Mouse (Mus musculus) liver, embryonic 16.5 days (tissue): Measurements from ENCODE around the gene Gtsf2. TPM values are rescaled to one million over a fixed set of nuclear protein-coding genes. Genes with fewer than 3 reads are reported as not detected.

Experiments
- ATAC-seq: fragments of 200-750 bp; cut with Nextera tagmentation; 2 replicates; pipeline ENCODE4 v1.8.0; 2017; ENCODE audit warnings: low read depth, mild to moderate bottlenecking, moderate number of reproducible peaks, moderate library complexity
- H3K27ac ChIP-seq: fragments of 300-500 bp; sonication (generic); 2 replicates; pipeline ENCODE4 v1.5.1; 2014; ENCODE audit warnings: mild to moderate bottlenecking, low read length
- H3K27me3 ChIP-seq: fragments of 300-500 bp; sonication (generic); 2 replicates; pipeline ENCODE4 v1.6.1; 2014; ENCODE audit warnings: low read depth, low read length, mixed read lengths; ENCODE audit not compliant: control insufficient read depth, insufficient read depth
- H3K36me3 ChIP-seq: fragments of 300-500 bp; sonication (generic); 2 replicates; pipeline ENCODE4 v1.6.1; 2014; ENCODE audit warnings: mild to moderate bottlenecking; ENCODE audit not compliant: control insufficient read depth, insufficient read depth
- H3K4me1 ChIP-seq: fragments of 300-500 bp; sonication (generic); 2 replicates; pipeline ENCODE4 v1.6.1; 2014; ENCODE audit warnings: low read depth, low read length, mixed read lengths; ENCODE audit not compliant: control insufficient read depth
- H3K4me2 ChIP-seq: fragments of 300-500 bp; sonication (generic); 2 replicates; pipeline ENCODE4 v1.6.1; 2014; ENCODE audit warnings: low read depth, low read length, mixed read lengths
- H3K4me3 ChIP-seq: fragments of 300-500 bp; sonication (generic); 2 replicates; pipeline ENCODE4 v1.5.1; 2014; ENCODE audit warnings: low read depth, mild to moderate bottlenecking, low read length
- H3K9ac ChIP-seq: fragments of 300-500 bp; sonication (generic); 2 replicates; pipeline ENCODE4 v1.6.1; 2014; ENCODE audit warnings: low read depth, low read length
- H3K9me3 ChIP-seq: fragments of 300-500 bp; sonication (generic); replicated peaks from 2 replicates; pipeline ENCODE4 v1.6.1; 2016; ENCODE audit warnings: low read length; ENCODE audit not compliant: control insufficient read depth
- WGBS: fragments of 180-500 bp; shearing (Covaris S2); extraction: QIAGEN DNeasy Blood & Tissue Kit; methylation state at CpG from one replicate; pipeline ENCODE4 v1.1.7; 2014; ENCODE audit not compliant: insufficient replicate concordance; 5-methylcytosine and 5-hydroxymethylcytosine counted together
- polyA plus RNA-seq: library from polyadenylated mRNA; unstranded; fragments of >200 nt; fragmentation: Nextera tagmentation; extraction: Ambion mirVana; gene quantifications from 2 replicates; pipeline ENCODE4 v1.2.1, GENCODE M21; 2015

Gene Gtsf2
- polyA plus RNA-seq: not detected in 2 replicates

DNA sequence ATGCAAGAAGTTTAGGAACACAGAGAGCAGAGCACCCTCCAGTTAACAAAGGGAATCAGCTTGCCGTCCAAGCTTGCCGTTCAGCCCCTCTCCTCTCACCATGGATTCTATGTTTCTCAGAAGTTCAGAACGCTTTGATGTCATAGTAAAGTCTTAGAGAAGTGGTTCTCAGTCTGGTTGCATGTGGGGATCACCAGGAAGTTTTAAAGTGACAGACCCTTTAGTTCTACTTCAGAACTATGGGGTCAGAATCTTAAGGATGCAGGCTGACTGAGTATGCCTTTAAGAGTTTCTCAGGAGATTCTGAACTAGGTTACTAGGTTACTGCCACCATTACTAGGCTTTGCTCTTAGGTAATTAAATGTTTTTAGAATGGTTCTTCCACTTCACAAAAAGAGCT is at the start of gene Gtsf2:
Gene Gtsf2, minus strand, starts transcription at position 101 of the 400 bp plus-strand sequence.
- H3K27me3 ChIP-seq: no peaks in the 10 kb centered on the region
- H3K9ac ChIP-seq: no peak within 1 kb of the TSS
- H3K9me3 ChIP-seq: no peaks in the 10 kb centered on the region
- H3K36me3 ChIP-seq: no peaks in the 10 kb centered on the region
- no peak within 1 kb of the TSS for H3K4me2 ChIP-seq
- no peak within 1 kb of the TSS for H3K4me3 ChIP-seq
- 40% methylated on average over 3 of the region's 3 CpGs for WGBS
- no peaks in the 10 kb centered on the region for H3K4me1 ChIP-seq
- no peak within 1 kb of the TSS for H3K27ac ChIP-seq
- no peak for ATAC-seq

DNA sequence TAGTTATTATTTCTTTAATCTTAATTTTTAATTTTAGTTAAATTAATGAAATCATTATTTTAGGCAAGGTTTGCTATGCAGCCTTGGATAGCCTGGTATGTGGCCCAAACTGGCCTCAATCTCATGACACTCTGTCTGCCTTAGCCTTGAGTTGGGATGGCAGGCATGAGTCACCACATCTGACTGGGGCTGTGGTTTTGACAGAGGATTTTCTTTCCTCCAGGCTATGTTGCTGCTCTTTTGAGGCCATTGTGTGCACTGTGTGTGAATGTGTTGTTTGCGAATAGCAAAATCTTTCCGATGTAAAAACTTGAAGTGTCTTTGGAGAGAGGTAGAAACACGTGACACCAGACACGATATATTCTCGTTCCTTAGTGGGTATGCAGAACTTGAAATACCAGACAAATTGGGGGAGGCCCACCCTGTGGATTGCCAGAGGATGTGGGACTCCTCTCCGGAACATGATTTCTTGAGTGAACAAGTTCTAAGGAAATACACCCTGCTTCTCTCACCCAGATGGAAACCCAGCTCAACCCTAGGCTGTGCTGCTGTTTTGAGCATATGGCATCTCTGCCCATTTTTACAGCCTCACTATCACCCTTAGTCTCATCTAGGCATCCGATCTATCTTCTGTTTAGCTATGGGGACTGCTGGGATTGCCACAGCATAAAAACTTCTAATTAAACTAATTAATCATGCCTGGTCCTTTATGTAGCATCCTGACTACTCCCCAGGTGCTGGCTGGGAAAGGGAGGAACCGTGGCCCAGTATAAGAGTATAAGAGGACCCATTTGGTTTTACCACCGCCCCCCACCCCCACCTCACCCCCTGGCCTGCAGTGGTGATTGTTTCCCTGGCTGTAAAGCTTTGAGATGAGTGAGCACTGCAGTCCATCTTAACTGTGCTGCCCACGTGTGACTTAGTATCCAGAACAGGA is 48.2 kb upstream of the Gtsf2 start:
- Histone ChIP-seq H3K4me3 (no peak overlapping the region), H3K27me3 (no peaks in the 10 kb centered on the region), H3K27ac (no peak overlapping the region), H3K4me1 (no peaks in the 10 kb centered on the region), H3K36me3 (no peaks in the 10 kb centered on the region), H3K9ac (no peak overlapping the region), H3K4me2 (no peak overlapping the region), H3K9me3 (no peaks in the 10 kb centered on the region)
- no peak for ATAC-seq
- WGBS: 66% methylated on average over 10 of the region's 10 CpGs

DNA sequence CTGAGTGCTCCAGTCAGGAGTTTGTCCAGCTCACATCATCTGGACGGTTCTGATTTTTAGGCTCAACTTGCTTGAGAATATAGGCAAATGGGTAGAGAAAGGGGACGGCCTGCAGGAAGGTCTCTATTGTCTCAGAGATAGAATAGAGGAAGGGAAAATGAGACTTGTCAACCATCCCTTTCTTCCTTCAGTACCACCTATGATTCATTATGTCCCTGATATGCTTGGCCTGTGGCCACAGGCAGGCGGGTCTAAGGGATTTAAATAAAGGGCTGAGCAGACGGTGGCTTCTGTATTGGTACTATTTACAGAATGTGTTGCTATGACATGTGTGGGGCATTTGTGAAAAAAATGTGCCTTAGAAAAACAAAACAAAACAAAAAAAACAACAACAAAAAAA is 40.1 kb upstream of the Gtsf2 start:
- H3K27ac ChIP-seq: no peak overlapping the region
- no peaks in the 10 kb centered on the region for H3K4me1 ChIP-seq
- no peaks in the 10 kb centered on the region for H3K9me3 ChIP-seq
- H3K4me3 ChIP-seq: no peak overlapping the region
- 63% methylated on average over 4 of the region's 4 CpGs for WGBS
- no peak overlapping the region for H3K4me2 ChIP-seq
- no peaks in the 10 kb centered on the region for H3K27me3 ChIP-seq
- no peak overlapping the region for H3K9ac ChIP-seq
- no peak for ATAC-seq
- no peaks in the 10 kb centered on the region for H3K36me3 ChIP-seq

DNA sequence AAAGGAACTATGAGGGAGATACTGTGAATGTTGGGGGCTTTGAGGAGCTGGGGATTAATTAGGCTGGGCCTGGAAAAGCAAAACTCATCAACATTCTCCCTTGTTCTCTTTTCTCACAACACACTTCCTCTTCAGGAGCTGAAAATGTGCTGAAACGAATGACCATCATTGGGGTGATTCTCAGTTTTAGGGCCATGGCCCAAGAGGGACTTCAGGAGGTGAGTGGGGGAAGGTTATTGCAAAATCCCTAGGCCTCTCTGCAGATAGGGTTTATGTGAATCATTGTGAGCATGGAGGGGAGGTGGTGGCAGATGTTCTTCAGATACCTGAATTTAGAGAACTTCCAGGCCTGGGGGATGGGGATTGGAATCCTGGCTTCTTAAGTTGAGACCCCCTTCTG is 38.4 kb upstream of the Gtsf2 start:
- no peak overlapping the region for H3K27ac ChIP-seq
- H3K4me1 ChIP-seq: no peaks in the 10 kb centered on the region
- H3K36me3 ChIP-seq: no peaks in the 10 kb centered on the region
- no peaks in the 10 kb centered on the region for H3K9me3 ChIP-seq
- no peak overlapping the region for H3K4me3 ChIP-seq
- no peak overlapping the region for H3K9ac ChIP-seq
- H3K27me3 ChIP-seq: no peaks in the 10 kb centered on the region
- H3K4me2 ChIP-seq: no peak overlapping the region
- no peak for ATAC-seq
- WGBS: 27% methylated on average over 1 of the region's 1 CpGs

DNA sequence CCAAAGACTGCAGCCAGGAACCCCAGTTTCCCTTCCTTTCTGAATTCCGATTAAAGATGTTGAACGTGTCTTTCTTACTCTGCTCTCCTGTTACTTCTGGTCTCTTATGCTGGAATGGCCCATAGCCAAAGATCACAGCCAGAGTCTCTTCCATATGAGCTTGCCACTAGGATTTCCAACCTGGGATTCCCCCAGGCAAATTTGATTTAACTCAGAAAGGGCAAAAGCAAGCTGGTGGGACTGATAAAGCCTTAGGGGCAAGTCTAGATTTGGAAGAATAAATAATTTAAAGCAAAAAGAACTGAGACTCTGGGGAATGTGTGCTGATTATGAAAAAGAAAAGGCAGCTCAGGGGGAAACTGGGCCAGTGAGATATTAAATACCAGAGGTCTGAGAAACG is 36.8 kb upstream of the Gtsf2 start:
- WGBS: 45% methylated on average over 3 of the region's 3 CpGs
- H3K36me3 ChIP-seq: no peaks in the 10 kb centered on the region
- no peak overlapping the region for H3K9ac ChIP-seq
- no peak overlapping the region for H3K27ac ChIP-seq
- no peaks in the 10 kb centered on the region for H3K27me3 ChIP-seq
- ATAC-seq: no peak
- no peaks in the 10 kb centered on the region for H3K4me1 ChIP-seq
- H3K4me2 ChIP-seq: no peak overlapping the region
- no peaks in the 10 kb centered on the region for H3K9me3 ChIP-seq
- no peak overlapping the region for H3K4me3 ChIP-seq

DNA sequence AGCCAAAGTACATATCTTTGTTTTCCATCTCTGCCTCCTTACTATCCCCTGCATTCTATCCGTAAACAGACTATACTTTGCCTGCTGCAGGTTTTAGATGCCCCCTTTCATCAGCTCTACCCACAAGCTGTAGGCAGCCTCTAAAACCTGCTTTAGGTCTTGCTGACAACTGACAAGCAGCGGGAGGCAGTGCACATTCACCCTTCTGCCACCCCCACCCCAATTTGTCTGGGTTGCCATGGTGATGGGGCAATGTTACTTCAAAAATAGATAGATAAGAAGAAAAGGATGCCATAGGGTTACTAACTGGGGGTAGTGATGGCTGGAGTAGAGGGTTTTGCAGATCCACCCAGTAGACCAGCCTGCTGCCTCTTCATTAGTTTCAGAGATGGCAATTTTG is 36.2 kb upstream of the Gtsf2 start:
- no peaks in the 10 kb centered on the region for H3K27me3 ChIP-seq
- WGBS: 58% methylated on average over 2 of the region's 2 CpGs
- H3K4me2 ChIP-seq: no peak overlapping the region
- no peak overlapping the region for H3K27ac ChIP-seq
- no peaks in the 10 kb centered on the region for H3K9me3 ChIP-seq
- no peak overlapping the region for H3K4me3 ChIP-seq
- no peaks in the 10 kb centered on the region for H3K36me3 ChIP-seq
- H3K4me1 ChIP-seq: no peaks in the 10 kb centered on the region
- H3K9ac ChIP-seq: no peak overlapping the region
- ATAC-seq: no peak

DNA sequence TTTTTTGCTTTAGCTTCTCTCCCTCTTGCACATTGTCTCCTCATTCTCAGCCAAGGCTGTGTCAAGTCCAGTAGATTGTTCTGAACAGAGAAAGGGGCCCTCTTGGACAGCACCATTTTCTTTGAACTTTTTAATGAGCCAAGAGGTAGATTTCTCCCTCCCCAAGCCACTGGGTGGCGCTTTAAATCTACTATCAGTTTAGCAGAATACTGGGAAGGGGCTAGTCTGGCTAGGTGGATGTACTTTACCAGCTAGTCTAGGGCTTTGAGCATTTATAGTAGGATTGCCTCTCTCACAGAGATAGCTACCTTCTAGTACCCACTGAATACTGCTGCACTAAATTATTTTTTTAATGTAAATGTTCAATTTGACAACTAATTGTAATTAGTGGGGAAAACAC is 34.2 kb upstream of the Gtsf2 start:
- ATAC-seq: no peak
- H3K4me1 ChIP-seq: no peaks in the 10 kb centered on the region
- no peaks in the 10 kb centered on the region for H3K36me3 ChIP-seq
- no peaks in the 10 kb centered on the region for H3K9me3 ChIP-seq
- no peak overlapping the region for H3K4me2 ChIP-seq
- no peak overlapping the region for H3K4me3 ChIP-seq
- H3K27me3 ChIP-seq: no peaks in the 10 kb centered on the region
- H3K9ac ChIP-seq: no peak overlapping the region
- 13% methylated on average over 1 of the region's 1 CpGs for WGBS
- H3K27ac ChIP-seq: no peak overlapping the region

DNA sequence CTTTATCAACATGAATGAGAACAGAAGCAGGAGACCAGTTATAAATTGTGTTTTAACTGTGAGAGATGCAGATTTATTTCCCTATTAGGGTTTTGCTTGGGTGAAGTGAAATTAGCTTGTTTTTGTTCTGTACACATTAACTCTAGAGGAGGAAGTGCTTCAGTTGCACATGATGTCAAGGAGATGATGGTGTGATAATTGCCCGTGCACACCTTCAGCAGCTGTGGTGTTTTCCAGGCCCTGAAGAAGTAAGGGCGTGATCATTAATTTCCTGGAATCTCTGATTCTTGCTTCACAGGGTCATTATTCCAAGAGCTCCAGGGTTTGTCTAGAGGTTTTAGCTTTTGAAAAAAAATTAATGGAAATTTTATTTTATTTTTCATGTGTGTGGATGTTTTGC is 31.9 kb upstream of the Gtsf2 start:
- H3K4me2 ChIP-seq: no peak overlapping the region
- H3K27ac ChIP-seq: no peak overlapping the region
- H3K27me3 ChIP-seq: no peaks in the 10 kb centered on the region
- no peaks in the 10 kb centered on the region for H3K9me3 ChIP-seq
- no peak for ATAC-seq
- H3K36me3 ChIP-seq: no peaks in the 10 kb centered on the region
- no peak overlapping the region for H3K9ac ChIP-seq
- H3K4me3 ChIP-seq: no peak overlapping the region
- H3K4me1 ChIP-seq: no peaks in the 10 kb centered on the region
- WGBS: 60% methylated on average over 2 of the region's 2 CpGs

DNA sequence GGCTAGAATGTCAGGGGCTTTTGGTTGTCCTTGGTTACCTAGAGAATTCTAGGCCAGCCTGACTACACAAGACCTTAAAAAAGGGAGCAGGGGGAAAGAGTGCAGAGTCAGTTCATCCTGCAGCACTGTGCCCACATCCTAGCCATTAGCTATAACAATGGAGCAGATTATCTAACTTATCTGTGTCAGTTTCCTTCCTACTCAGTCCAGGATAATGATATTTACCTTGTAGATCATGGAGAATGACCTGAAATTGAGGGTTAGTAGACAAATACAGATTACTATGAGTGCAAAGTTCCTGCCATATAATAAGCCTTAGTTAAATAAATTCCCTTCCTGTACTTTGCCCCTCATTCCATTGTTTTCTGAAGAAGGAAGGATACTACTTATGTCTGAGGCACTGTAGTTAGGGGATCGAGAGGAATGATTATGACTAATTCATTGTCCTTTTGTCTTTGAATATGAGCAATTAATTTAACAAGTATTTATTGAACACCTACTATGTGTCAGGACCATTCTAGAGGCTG is 30.9 kb upstream of the Gtsf2 start:
- H3K9ac ChIP-seq: no peak overlapping the region
- H3K4me2 ChIP-seq: no peak overlapping the region
- H3K36me3 ChIP-seq: no peaks in the 10 kb centered on the region
- no peak overlapping the region for H3K27ac ChIP-seq
- H3K4me1 ChIP-seq: no peaks in the 10 kb centered on the region
- no peak overlapping the region for H3K4me3 ChIP-seq
- H3K9me3 ChIP-seq: no peaks in the 10 kb centered on the region
- no peaks in the 10 kb centered on the region for H3K27me3 ChIP-seq
- WGBS: 60% methylated on average over 1 of the region's 1 CpGs
- no peak for ATAC-seq
